Mouse (Mus musculus) right cerebral cortex, postnatal 4 days (tissue): ENCODE measurements at regions not wholly inside any gene's neighbourhood (a gene's known extent, or its start where the extent isn't known, plus 50 kb on each side); places are given as distances from the start of the nearest gene placed in this dataset.

Experiments
- DNase-seq: peaks from one replicate; pipeline ENCODE4 v3.0.0-alpha.2; 2022

DNA sequence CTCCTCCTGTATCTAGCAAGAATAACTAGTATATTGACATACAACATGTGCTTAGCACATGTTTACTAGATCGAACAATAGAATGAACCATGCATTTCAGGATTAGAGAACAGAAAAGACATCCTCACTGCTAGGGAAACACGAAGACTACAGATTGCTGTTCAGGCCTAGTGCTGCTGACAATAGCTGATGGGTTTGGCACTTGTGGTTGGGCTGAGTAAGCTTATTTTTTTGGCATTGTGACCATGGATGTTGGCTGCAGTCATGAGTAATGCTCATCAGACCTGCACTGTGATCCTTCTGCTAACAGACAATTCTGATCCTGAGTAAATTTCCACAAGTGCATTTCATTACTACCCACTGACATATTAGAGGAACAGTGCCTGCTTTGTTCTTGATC, 117.7 kb upstream of the Kcnip4 start:
- DNase-seq: no peak

DNA sequence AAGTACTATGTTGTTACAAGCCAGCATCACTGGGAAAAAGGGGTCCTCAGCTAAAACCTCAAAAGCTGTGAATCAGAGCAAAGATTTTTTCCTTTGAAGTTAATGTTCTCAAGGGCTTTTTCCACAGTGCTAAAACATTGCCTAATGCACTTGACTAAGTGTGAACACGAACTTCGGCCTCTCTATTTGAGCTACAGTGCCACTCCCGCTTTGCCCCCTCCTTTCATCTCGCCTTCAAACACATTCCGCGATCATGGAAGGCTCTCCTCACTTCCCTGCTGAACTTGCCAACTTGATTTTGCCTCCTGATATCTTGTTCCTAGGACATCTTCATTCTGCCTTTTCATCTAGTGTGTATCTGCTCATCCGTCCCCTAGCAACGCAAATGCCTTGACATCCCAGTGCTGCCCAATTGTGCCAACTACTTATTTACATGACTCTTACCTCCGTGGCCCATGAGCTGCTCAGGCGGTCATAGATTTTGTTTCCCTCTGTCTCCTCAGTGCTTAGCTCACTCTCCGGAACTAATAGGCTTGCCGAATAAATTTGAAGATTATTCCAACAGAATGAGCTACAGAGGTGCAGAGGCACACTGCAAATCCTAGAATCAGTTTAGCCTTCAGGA, 116.6 kb upstream of the Kcnip4 start:
- no peak for DNase-seq

DNA sequence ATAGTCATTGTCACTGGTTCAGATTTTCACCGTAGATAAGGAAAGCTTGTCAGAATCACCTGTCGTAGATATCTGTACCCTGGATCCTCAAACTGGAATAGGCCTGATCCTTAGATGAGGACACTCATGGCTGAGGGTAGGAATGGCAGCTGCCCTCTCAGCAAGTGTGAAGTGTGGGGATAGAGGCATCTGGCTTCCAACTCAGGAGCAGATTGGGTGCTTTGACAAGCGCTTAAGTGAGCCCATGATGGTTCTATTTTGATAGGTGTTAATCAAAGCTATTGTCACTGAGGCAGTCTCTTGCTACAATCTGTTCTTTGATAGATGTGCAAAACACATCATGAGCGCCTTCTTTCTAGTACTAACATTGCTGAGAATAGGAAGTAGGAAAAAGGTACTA, 114.9 kb upstream of the Kcnip4 start:
- no peak for DNase-seq

DNA sequence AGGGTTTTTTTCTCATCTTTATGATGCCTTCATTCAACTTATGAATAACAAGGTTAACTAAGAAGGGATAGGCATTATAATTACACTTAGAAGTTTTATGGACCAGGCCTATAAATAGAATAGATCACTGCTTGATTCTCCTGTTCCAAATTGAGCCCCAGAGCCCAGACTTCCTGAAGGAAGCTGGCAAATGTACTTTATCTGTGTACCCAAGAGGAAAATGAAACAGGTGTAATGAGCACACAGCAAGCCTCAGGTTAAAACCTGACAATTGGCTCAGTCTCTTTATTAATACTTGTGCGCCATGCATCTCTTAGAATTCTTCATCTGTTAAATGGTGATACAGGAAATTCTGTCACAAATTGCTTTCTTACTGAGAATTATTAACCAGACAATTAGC, 95.4 kb upstream of the Kcnip4 start:
- no peak for DNase-seq

DNA sequence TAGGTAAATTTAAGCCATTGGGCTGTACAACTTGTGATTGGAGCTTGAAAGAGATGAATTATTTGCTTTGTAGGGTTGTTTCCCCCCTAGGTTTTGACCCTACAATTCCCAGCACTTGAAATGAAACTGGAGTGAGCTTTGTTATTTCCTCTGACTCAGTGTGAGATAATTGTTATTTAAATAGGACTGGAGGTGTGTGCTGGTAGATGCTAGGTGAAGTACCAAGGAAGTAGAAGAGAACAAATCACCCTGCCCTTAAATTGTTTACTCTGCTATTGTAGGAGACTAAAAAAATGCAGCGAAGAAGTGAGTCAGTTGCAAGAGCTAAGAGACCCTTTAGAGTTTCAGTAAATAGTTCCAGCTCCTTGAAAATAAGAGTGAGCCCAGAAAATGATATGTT, 82.1 kb upstream of the Kcnip4 start:
- no peak for DNase-seq

DNA sequence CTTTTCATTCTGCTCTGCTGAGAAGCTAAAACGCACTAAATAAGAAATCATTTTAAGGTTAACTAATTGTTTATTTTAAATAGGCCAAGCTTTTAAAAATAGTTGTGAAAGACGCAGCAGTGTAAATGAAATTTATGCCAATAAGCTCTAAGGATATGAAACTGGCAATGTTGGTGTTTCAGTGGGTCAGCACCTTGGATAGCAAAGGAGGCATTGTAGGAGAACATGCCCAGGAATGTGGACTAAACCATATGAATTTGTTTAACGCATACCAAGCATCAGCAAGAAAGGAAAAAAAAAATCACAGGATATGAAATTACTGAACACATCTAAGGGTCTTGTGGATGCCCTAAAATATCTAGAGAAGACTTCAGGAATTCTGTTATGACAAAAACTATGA, 56.1 kb upstream of the Kcnip4 start:
- no peak for DNase-seq

DNA sequence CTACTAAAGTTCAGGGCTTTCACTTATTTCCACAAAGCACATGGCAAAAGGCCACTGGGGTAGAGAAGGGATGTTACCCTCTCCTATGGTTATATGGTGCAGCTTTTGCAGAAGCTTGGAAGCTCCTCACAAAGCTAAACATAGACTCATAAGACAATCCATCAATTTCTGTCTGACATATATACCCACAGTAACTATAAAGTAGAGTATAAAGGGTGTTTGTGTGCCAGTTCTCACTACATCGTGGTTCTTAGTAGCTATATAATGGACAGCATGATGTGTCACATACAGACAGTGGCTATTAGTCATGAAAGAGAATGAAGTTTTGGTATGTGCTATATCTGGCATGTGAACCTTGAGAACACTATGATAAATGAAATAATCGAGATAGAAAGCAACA, 51.2 kb upstream of the Kcnip4 start:
- DNase-seq: no peak
